Mouse (Mus musculus) stomach, embryonic 14.5 days (tissue): ENCODE measurements around the gene Zfp777. TPM values are rescaled to one million over a fixed set of nuclear protein-coding genes. Genes with fewer than 3 reads are reported as not detected.
A peak's percentile ranks its signal among the peaks of the same experiment; 100 is the strongest.

Experiments used
- ATAC-seq: fragments of 200-750 bp; cut with Nextera tagmentation; 2 replicates; pipeline ENCODE4 v1.8.0; 2017; ENCODE audit warnings: low read depth, moderate TSS enrichment; ENCODE audit not compliant: insufficient number of reproducible peaks, insufficient read depth, low FRiP score
- H3K27ac ChIP-seq: fragments of 300-500 bp; sonication (generic); 2 replicates; pipeline ENCODE4 v1.5.1; 2014; ENCODE audit warnings: mild to moderate bottlenecking, low read length, moderate library complexity, mixed read lengths
- H3K27me3 ChIP-seq: fragments of 300-500 bp; sonication (generic); 2 replicates; pipeline ENCODE4 v1.6.1; 2014; ENCODE audit warnings: low read length, control low read depth, mixed read lengths; ENCODE audit not compliant: control insufficient read depth, insufficient read depth
- H3K36me3 ChIP-seq: fragments of 300-500 bp; sonication (generic); 2 replicates; pipeline ENCODE4 v1.6.1; 2014; ENCODE audit warnings: mild to moderate bottlenecking, control low read depth, low read length, moderate library complexity, mixed read lengths; ENCODE audit not compliant: control insufficient read depth, insufficient read depth
- H3K4me1 ChIP-seq: fragments of 300-500 bp; sonication (generic); 2 replicates; pipeline ENCODE4 v1.6.1; 2014; ENCODE audit warnings: low read length, control low read depth, mixed read lengths; ENCODE audit not compliant: control insufficient read depth, insufficient read depth
- H3K4me2 ChIP-seq: fragments of 300-500 bp; sonication (generic); replicated peaks from 2 replicates; pipeline ENCODE4 v1.6.1; 2014; ENCODE audit warnings: low read depth, low read length, control low read depth
- H3K4me3 ChIP-seq: fragments of 300-500 bp; sonication (generic); 2 replicates; pipeline ENCODE4 v1.5.1; 2014; ENCODE audit warnings: low read depth, low read length, control low read depth
- H3K9ac ChIP-seq: fragments of 300-500 bp; sonication (generic); replicated peaks from 2 replicates; pipeline ENCODE4 v1.6.1; 2014; ENCODE audit warnings: low read depth, mild to moderate bottlenecking, control low read depth, low read length, moderate library complexity, mixed read lengths
- H3K9me3 ChIP-seq: fragments of 300-500 bp; sonication (generic); 2 replicates; pipeline ENCODE4 v1.6.1; 2016; ENCODE audit warnings: low read depth, low read length, control low read depth; ENCODE audit not compliant: control insufficient read depth
- WGBS: fragments of 180-500 bp; shearing (Covaris S2); extraction: QIAGEN DNeasy Blood & Tissue Kit; methylation state at CpG from one replicate; pipeline ENCODE4 v1.1.7; 2014; 5-methylcytosine and 5-hydroxymethylcytosine counted together
- polyA plus RNA-seq: library from polyadenylated mRNA; unstranded; fragments of >200 nt; fragmentation: Nextera tagmentation; extraction: Ambion mirVana; gene quantifications from 2 replicates; pipeline ENCODE4 v1.2.1, GENCODE M21; 2014

The Zfp777 gene
- polyA plus RNA-seq, 1 experiment from 2014 or later: 7.1 TPM

GRCm38 (mm10) chr6:48021678-48022077, 27.0 kb downstream of the Zfp777 start:
- no peak overlapping the region for H3K9ac ChIP-seq
- H3K27me3 ChIP-seq: no peaks in the 10 kb centered on the region
- ATAC-seq: no peak
- peaks cover 26% of the 10 kb centered on the region for H3K9me3 ChIP-seq
- peaks cover 39% of the 10 kb centered on the region for H3K36me3 ChIP-seq
- H3K27ac ChIP-seq: no peak overlapping the region
- H3K4me3 ChIP-seq: no peak overlapping the region
- no peaks in the 10 kb centered on the region for H3K4me1 ChIP-seq
- no peak overlapping the region for H3K4me2 ChIP-seq
- WGBS: 78% methylated on average over 1 of the region's 1 CpGs

- Histone ChIP-seq H3K9me3 (peaks cover 12% of the 10 kb centered on the region), H3K4me3 (no peak overlapping the region), H3K4me2 (no peak overlapping the region), H3K27ac (no peak overlapping the region), H3K36me3 (peaks cover 23% of the 10 kb centered on the region), H3K9ac (no peak overlapping the region), H3K27me3 (no peaks in the 10 kb centered on the region), H3K4me1 (no peaks in the 10 kb centered on the region)
- WGBS: 77% methylated on average over 2 of the region's 2 CpGs
- ATAC-seq: no peak
Measured at GRCm38 (mm10) chr6:48020006-48020405, 28.7 kb downstream of the Zfp777 start.

GRCm38 (mm10) chr6:48016841-48017240, 31.9 kb downstream of the Zfp777 start:
- no peak for ATAC-seq
- no peaks in the 10 kb centered on the region for H3K4me1 ChIP-seq
- no peaks in the 10 kb centered on the region for H3K36me3 ChIP-seq
- no peaks in the 10 kb centered on the region for H3K27me3 ChIP-seq
- no peak overlapping the region for H3K4me3 ChIP-seq
- peak overlapping the region; percentile 80; the same call in 1 of the 2 replicates for H3K27ac ChIP-seq
- H3K4me2 ChIP-seq: no peak overlapping the region
- no peak overlapping the region for H3K9ac ChIP-seq
- no peaks in the 10 kb centered on the region for H3K9me3 ChIP-seq
- WGBS: 91% methylated on average over 9 of the region's 9 CpGs

GRCm38 (mm10) chr6:48016090-48016521, 32.6 kb downstream of the Zfp777 start:
- Histone ChIP-seq H3K9ac (0 out of 2 replicates have a peak overlapping the region, but pooled peaks have one; percentile 18), H3K4me3 (peak overlapping the region; percentile 27), H3K4me1 (no peaks in the 10 kb centered on the region), H3K27me3 (no peaks in the 10 kb centered on the region), H3K36me3 (no peaks in the 10 kb centered on the region), H3K4me2 (peak overlapping the region; percentile 45), H3K27ac (peak overlapping the region; percentile 80; the same call in 1 of the 2 replicates), H3K9me3 (no peaks in the 10 kb centered on the region)
- ATAC-seq: peak; percentile 93
- WGBS: under 1% methylated on average over 24 of the region's 24 CpGs

GRCm38 (mm10) chr6:48010727-48011126, 38.0 kb downstream of the Zfp777 start:
- no peak for ATAC-seq
- WGBS: 44% methylated on average over 8 of the region's 8 CpGs
- Histone ChIP-seq H3K27me3 (no peaks in the 10 kb centered on the region), H3K4me3 (no peak overlapping the region), H3K4me1 (no peaks in the 10 kb centered on the region), H3K9ac (no peak overlapping the region), H3K27ac (no peak overlapping the region), H3K36me3 (no peaks in the 10 kb centered on the region), H3K9me3 (no peaks in the 10 kb centered on the region), H3K4me2 (no peak overlapping the region)

GRCm38 (mm10) chr6:47995661-47996060, 53.0 kb downstream of the Zfp777 start:
- ATAC-seq: no peak
- no peaks in the 10 kb centered on the region for H3K4me1 ChIP-seq
- H3K4me3 ChIP-seq: no peak overlapping the region
- H3K36me3 ChIP-seq: no peaks in the 10 kb centered on the region
- H3K27me3 ChIP-seq: no peaks in the 10 kb centered on the region
- no peak overlapping the region for H3K4me2 ChIP-seq
- no peak overlapping the region for H3K27ac ChIP-seq
- no peaks in the 10 kb centered on the region for H3K9me3 ChIP-seq
- 90% methylated on average over 9 of the region's 9 CpGs for WGBS
- no peak overlapping the region for H3K9ac ChIP-seq

GRCm38 (mm10) chr6:47983936-47984335, 64.8 kb downstream of the Zfp777 start:
- ATAC-seq: peak; percentile 14; the same call in 1 of the 2 replicates
- no peaks in the 10 kb centered on the region for H3K27me3 ChIP-seq
- 22% methylated on average over 2 of the region's 2 CpGs for WGBS
- H3K4me1 ChIP-seq: no peaks in the 10 kb centered on the region
- no peak overlapping the region for H3K4me3 ChIP-seq
- no peak overlapping the region for H3K27ac ChIP-seq
- H3K36me3 ChIP-seq: no peaks in the 10 kb centered on the region
- H3K4me2 ChIP-seq: no peak overlapping the region
- H3K9me3 ChIP-seq: no peaks in the 10 kb centered on the region
- no peak overlapping the region for H3K9ac ChIP-seq

- 12% methylated on average over 6 of the region's 6 CpGs for WGBS
Measured at GRCm38 (mm10) chr6:47978897-47979368, 69.8 kb downstream of the Zfp777 start.

GRCm38 (mm10) chr6:47974599-47974998, 74.1 kb downstream of the Zfp777 start:
- no peaks in the 10 kb centered on the region for H3K9me3 ChIP-seq
- no peak overlapping the region for H3K27ac ChIP-seq
- 90% methylated on average over 1 of the region's 1 CpGs for WGBS
- H3K9ac ChIP-seq: no peak overlapping the region
- no peaks in the 10 kb centered on the region for H3K36me3 ChIP-seq
- H3K27me3 ChIP-seq: no peaks in the 10 kb centered on the region
- no peak overlapping the region for H3K4me3 ChIP-seq
- H3K4me2 ChIP-seq: no peak overlapping the region
- H3K4me1 ChIP-seq: no peaks in the 10 kb centered on the region
- no peak for ATAC-seq

More at GRCm38 (mm10) chr6:47978897-47979368, 69.8 kb downstream of the Zfp777 start:
- no peaks in the 10 kb centered on the region for H3K36me3 ChIP-seq
- H3K4me3 ChIP-seq: no peak overlapping the region
- no peak overlapping the region for H3K9ac ChIP-seq
- no peak overlapping the region for H3K4me2 ChIP-seq
- H3K9me3 ChIP-seq: no peaks in the 10 kb centered on the region
- no peak overlapping the region for H3K27ac ChIP-seq
- no peaks in the 10 kb centered on the region for H3K4me1 ChIP-seq
- no peaks in the 10 kb centered on the region for H3K27me3 ChIP-seq
- ATAC-seq: peak; percentile 77; the same call in 1 of the 2 replicates
